Mouse (Mus musculus) duodenum, adult 2 months (tissue): ENCODE measurements around the gene 3110021N24Rik. TPM values are rescaled to one million over a fixed set of nuclear protein-coding genes. Genes with fewer than 3 reads are reported as not detected.

Source experiments
- polyA plus RNA-seq: library from polyadenylated mRNA; depleted of rRNA; stranded (reverse); fragments of >200 nt; gene quantifications from 2 replicates; pipeline ENCODE4 v1.2.3, GENCODE M21; 2012; ENCODE audit warnings: low replicate concordance; rRNA removed

3110021N24Rik gene
- 0.07 TPM in 1 of 2 replicates, not detected in the other for polyA plus RNA-seq

GRCm38 (mm10) chr4:108719349-108719748 lies at the start of gene 3110021N24Rik:
3110021N24Rik (plus strand) TSS chr4:108719649.

GRCm38 (mm10) chr4:108780057-108780863 lies 60.8 kb downstream of the 3110021N24Rik start, which contains the start of gene Zfyve9:
Zfyve9 (minus strand) TSS chr4:108780798.

Other genes starting within 250 kb of the 3110021N24Rik start
- 0.61 and 0.88 TPM in 2 replicates for gene Prpf38a, start 140.3 kb upstream of the 3110021N24Rik start, polyA plus RNA-seq
- 0.27 and 0.39 TPM in 2 replicates for gene Orc1, start 140.2 kb upstream of the 3110021N24Rik start, polyA plus RNA-seq
- 13.9 and 15.0 TPM in 2 replicates for gene Cc2d1b, start 99.7 kb upstream of the 3110021N24Rik start, polyA plus RNA-seq
- gene Zfyve9, start 61.1 kb downstream of the 3110021N24Rik start, polyA plus RNA-seq = 2.3 TPM in 2 replicates
- 3.0 and 4.0 TPM in 2 replicates for gene Btf3l4, start 114.0 kb downstream of the 3110021N24Rik start, polyA plus RNA-seq
- gene Txndc12, start 115.0 kb downstream of the 3110021N24Rik start, polyA plus RNA-seq = 5.2 and 6.0 TPM in 2 replicates
- gene Kti12, start 128.1 kb downstream of the 3110021N24Rik start, polyA plus RNA-seq = 23.6 and 26.8 TPM in 2 replicates
- gene A730015C16Rik, start 129.0 kb downstream of the 3110021N24Rik start, polyA plus RNA-seq = 0.27 TPM in 1 of 2 replicates, not detected in the other
- gene Rab3b, start 159.4 kb downstream of the 3110021N24Rik start, polyA plus RNA-seq = 5.7 and 6.1 TPM in 2 replicates